21 mouse cellular contexts compared by ENCODE assay signal in genomic region chr11:102781523-102781922, GRCm38 (mm10). TPM values are rescaled to one million over a fixed set of nuclear protein-coding genes. Genes with fewer than 3 reads are reported as not detected.
"Had no signal": no experiment of that assay in that cellular context is flagged by ENCODE, and none has a peak within 500 bp of the region (broad histone marks: within the 10 kb centered on the region; RNA-seq: fewer than 3 reads in every experiment).

No protein-coding gene starts in this region.

- DNase-seq: lung, embryonic 14.5 days; lung, postnatal 10 days; lung, postnatal 4 days; midbrain, embryonic 14.5 days; right cerebral cortex, adult 18-20 months; right cerebral cortex, postnatal 25 days; right cerebral cortex, postnatal 4 days; spleen, adult 18-20 months; thymus, adult 18-20 months; thymus, postnatal 14 days; thymus, postnatal 36 days had no signal

- H3K9me3 ChIP-seq: midbrain, embryonic 10.5 days; midbrain, embryonic 12.5 days; neural tube, embryonic 13.5 days; neural tube, embryonic 15.5 days had no signal

- H3K27me3 ChIP-seq: neural tube, embryonic 13.5 days; neural tube, embryonic 15.5 days had no signal

- H3K4me3 ChIP-seq: midbrain, embryonic 10.5 days; midbrain, embryonic 12.5 days; myocyte; neural tube, embryonic 13.5 days; neural tube, embryonic 15.5 days had no signal

- H3K27ac ChIP-seq: midbrain, embryonic 10.5 days; midbrain, embryonic 12.5 days; neural tube, embryonic 13.5 days; neural tube, embryonic 15.5 days had no signal

RNA-seq across cellular contexts. Expression of gene Gjc1, which starts 38.0 kb away (rescaled TPM):
- total RNA-seq: megakaryocyte-erythroid progenitor cell, adult 5-6 weeks had no signal

RNA-seq across cellular contexts. Expression of gene Higd1b, which starts 54.1 kb away (rescaled TPM):
- total RNA-seq: megakaryocyte, adult 5-6 weeks; megakaryocyte-erythroid progenitor cell, adult 5-6 weeks had no signal
- polyA plus RNA-seq: midbrain, embryonic 10.5 days; midbrain, embryonic 12.5 days; myocyte; neural tube, embryonic 11.5 days; small intestine, adult 2 months; stomach, embryonic 14.5 days had no signal
